Mouse (Mus musculus): ENCODE data around the gene 4930432M17Rik.

GRCm38 (mm10) chr3:121682439-121683411 is 12.2 kb downstream of the 4930432M17Rik start:
- TF ChIP-seq CTCF (conservative IDR thresholded peaks at IDR 0.05; ENCODE audit: insufficient read depth, insufficient read length, low read depth, low read length) (no peak), POLR2A (IDR thresholded peaks at IDR 0.05; ENCODE audit: low read depth, low read length) (no peak)
